23 mouse cellular contexts compared by ENCODE assay signal in the genomic region with DNA sequence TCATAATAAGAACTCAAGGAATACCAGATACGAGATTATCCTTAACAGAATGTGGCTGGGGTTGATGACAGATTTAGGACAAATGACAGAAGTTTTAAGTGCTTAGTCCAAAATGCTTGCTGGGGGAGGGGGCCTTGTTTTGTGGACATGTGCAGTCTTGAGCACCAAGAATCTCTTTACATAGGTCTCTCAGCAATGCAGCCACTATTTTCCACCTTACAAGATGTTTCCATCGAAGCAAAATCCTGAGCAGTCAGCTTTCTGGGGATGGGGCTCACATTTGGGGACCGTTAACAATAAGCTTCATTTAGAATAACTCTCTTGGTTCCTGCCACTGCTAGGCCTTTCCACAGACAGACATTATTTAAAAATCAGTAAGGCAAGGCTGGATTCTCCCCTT. TPM values are rescaled to one million over a fixed set of nuclear protein-coding genes. Genes with fewer than 3 reads are reported as not detected.
A peak's percentile ranks its signal among the peaks of the same experiment; 100 is the strongest.
DNase-seq lines count a peak whose midpoint lies in the region; TF ChIP-seq lines count a peak whose summit lies in the region.
"Had no signal": no experiment of that assay in that cellular context is flagged by ENCODE, and none has a peak within 500 bp of the region (broad histone marks: within the 10 kb centered on the region; RNA-seq: fewer than 3 reads in every experiment).

No protein-coding gene starts in this region.

- no peak for TF ChIP-seq POLR2A in heart, adult 2 months (IDR thresholded peaks at IDR 0.05; ENCODE audit: insufficient read depth, low read depth, low read length)
- no peak for TF ChIP-seq POLR2A in CH12.LX (IDR thresholded peaks at IDR 0.05; ENCODE audit: low read depth, low read length)

- TF ChIP-seq EP300 in heart, adult 2 months (IDR thresholded peaks at IDR 0.05; ENCODE audit: insufficient read depth, low read depth, low read length) = no peak
- peak; percentile 43 for TF ChIP-seq EP300 in CH12.LX (IDR thresholded peaks at IDR 0.05; ENCODE audit: low read length)

- H3K79me2 ChIP-seq in heart, adult 2 months (replicated peaks; ENCODE audit: control insufficient read depth, insufficient read depth, low read length) = no peaks in the 10 kb centered on the region
- H3K79me2 ChIP-seq in CH12.LX (replicated peaks; ENCODE audit: control insufficient read depth, extremely low read depth, insufficient read depth, poor library complexity, severe bottlenecking) = peaks cover 17% of the 10 kb centered on the region

- peak overlapping the region; percentile 91 for H3K4me2 ChIP-seq in CH12.LX (ENCODE audit: insufficient read depth, low read depth, poor library complexity, severe bottlenecking)
- H3K4me2 ChIP-seq: embryonic facial prominence, embryonic 13.5 days; embryonic facial prominence, embryonic 15.5 days; forebrain, embryonic 12.5 days had no signal

- TF ChIP-seq CTCF in heart, adult 2 months (IDR thresholded peaks at IDR 0.05) = no peak
- no peak for TF ChIP-seq CTCF in CH12.LX (conservative IDR thresholded peaks at IDR 0.05 in 1 of 2, IDR thresholded peaks at IDR 0.05 in 1 of 2; ENCODE audit: low read depth in 2 of 2, low read length in 2 of 2)

- in situ Hi-C loops in CH12.LX (cut with MboI; ENCODE audit: low pct_ligation_motif_present, low pct_unique_long_range_greater_than_20kb, low sequenced_read_pairs) = no loop called here

- no peak overlapping the region for H3K9ac ChIP-seq in heart, adult 2 months (ENCODE audit: low read depth, low read length)
- H3K9ac ChIP-seq in CH12.LX (ENCODE audit: insufficient read depth, low read depth) = peak overlapping the region; percentile 94
- H3K9ac ChIP-seq: embryonic facial prominence, embryonic 13.5 days; embryonic facial prominence, embryonic 15.5 days; forebrain, embryonic 12.5 days had no signal

- no peaks in the 10 kb centered on the region for H3K4me1 ChIP-seq in heart, adult 2 months (ENCODE audit: control insufficient read depth, insufficient read depth, low read length)
- H3K4me1 ChIP-seq in CH12.LX (ENCODE audit: control insufficient read depth in 1 of 2, insufficient read depth in 2 of 2) = peaks cover 15 to 38% of the 10 kb centered on the region in 2 experiments
- H3K4me1 ChIP-seq: forebrain, embryonic 12.5 days had no signal

- intact Hi-C loops in heart, adult 2 months (cut with DNase I) = no loop called here

- no peak for TF ChIP-seq RAD21 in CH12.LX (IDR thresholded peaks at IDR 0.05; ENCODE audit: low read depth, low read length)

- no peaks in the 10 kb centered on the region for H3K27me3 ChIP-seq in heart, adult 2 months (ENCODE audit: control insufficient read depth, insufficient read depth, low read length)
- no peaks in the 10 kb centered on the region for H3K27me3 ChIP-seq in CH12.LX (replicated peaks)
- H3K27me3 ChIP-seq: embryonic facial prominence, embryonic 13.5 days; embryonic facial prominence, embryonic 15.5 days; forebrain, embryonic 12.5 days had no signal

- no peaks in the 10 kb centered on the region for H3K9me3 ChIP-seq in CH12.LX (replicated peaks; ENCODE audit: low read length)
- H3K9me3 ChIP-seq: embryonic facial prominence, embryonic 13.5 days; embryonic facial prominence, embryonic 15.5 days; forebrain, embryonic 10.5 days; forebrain, embryonic 12.5 days had no signal

- no peaks in the 10 kb centered on the region for H3K36me3 ChIP-seq in heart, adult 2 months (ENCODE audit: control insufficient read depth, insufficient read depth, low read length)
- H3K36me3 ChIP-seq in CH12.LX (replicated peaks in 1 of 2; ENCODE audit: control insufficient read depth in 1 of 2, insufficient read depth in 1 of 2, low read length in 1 of 2) = peaks cover 0 to 11% of the 10 kb centered on the region in 2 experiments
- H3K36me3 ChIP-seq: embryonic facial prominence, embryonic 15.5 days had no signal

- no peak overlapping the region for H3K27ac ChIP-seq in heart, adult 2 months
- peak overlapping the region; percentile 81 for H3K27ac ChIP-seq in CH12.LX (ENCODE audit: insufficient read depth, low read depth)
- H3K27ac ChIP-seq: embryonic facial prominence, embryonic 13.5 days; embryonic facial prominence, embryonic 15.5 days; forebrain, embryonic 10.5 days; forebrain, embryonic 12.5 days had no signal

- WGBS in heart, adult 2 months = 67% methylated on average over 3 of the region's 3 CpGs

- dilution Hi-C loops in CH12.LX (cut with MboI; ENCODE audit: extremely low pct_ligation_motif_present, extremely low pct_unique_long_range_greater_than_20kb, low sequenced_read_pairs) = no loop called here

- H3K4me3 ChIP-seq in heart, adult 2 months = no peak overlapping the region
- peak overlapping the region; percentile 57 to 64 (median 58) for H3K4me3 ChIP-seq in CH12.LX (replicated peaks in 1 of 3; ENCODE audit: low read depth in 2 of 3, low read length in 2 of 3, poor library complexity in 1 of 3)
- H3K4me3 ChIP-seq: embryonic facial prominence, embryonic 13.5 days; embryonic facial prominence, embryonic 15.5 days; erythroblast, embryonic 14.5 days; forebrain, embryonic 10.5 days; forebrain, embryonic 12.5 days had no signal

- peak; percentile 61 for DNase-seq in heart, adult 11 months
- no peak for DNase-seq in heart, adult 2 months
- no peak for DNase-seq in CH12.LX (ENCODE audit: extremely low read depth)
- peak; percentile 7 for DNase-seq in retina, embryonic 14.5 days (ENCODE audit: low spot score)
- DNase-seq in thymus, postnatal 14 days = no peak
- DNase-seq in right cerebral cortex, postnatal 10 days (ENCODE audit: low spot score in 2 of 2) = no peak
- DNase-seq: adrenal gland, adult 2 months; adrenal gland, postnatal 10 days; adrenal gland, postnatal 25 days; B cell, adult 2 months; cerebellum, adult 11 months; cerebellum, adult 18-20 months; cerebellum, adult 8-10 months; cerebellum, adult 9-11 months; cerebellum, postnatal 14 days; cerebellum, postnatal 36 days; embryo, embryonic 11 days had no signal

TF ChIP-seq in CH12.LX, 34 proteins besides CTCF, POLR2A, EP300 and RAD21:
- 0 out of 2 replicates have a peak, but pooled peaks have one; percentile 53 for TF ChIP-seq POLR2AphosphoS2 (IDR thresholded peaks at IDR 0.05; ENCODE audit: low read depth, low read length)
- peak; percentile 15; the same call in 1 of the 2 replicates for TF ChIP-seq MYC (IDR thresholded peaks at IDR 0.05; ENCODE audit: low read depth, low read length)
- peak; percentile 45 for TF ChIP-seq ETS1 (conservative IDR thresholded peaks at IDR 0.05; ENCODE audit: low read depth, low read length)
- peak; percentile 60; the same call in 1 of the 2 replicates for TF ChIP-seq MXI1 (IDR thresholded peaks at IDR 0.05; ENCODE audit: low read depth, low read length)
- TF ChIP-seq UBTF (IDR thresholded peaks at IDR 0.05; ENCODE audit: low read depth, low read length) = no peak
- TF ChIP-seq ELF1 (IDR thresholded peaks at IDR 0.05; ENCODE audit: low read depth, low read length) = no peak
- peak; percentile 36; the same call in 1 of the 2 replicates for TF ChIP-seq CHD2 (IDR thresholded peaks at IDR 0.05; ENCODE audit: low read length)
- no peak; the same call in 1 of the 2 replicates for TF ChIP-seq MAX (IDR thresholded peaks at IDR 0.05; ENCODE audit: low read length)
- no peak for TF ChIP-seq JUND (conservative IDR thresholded peaks at IDR 0.05; ENCODE audit: low read depth, low read length)
- TF ChIP-seq MAZ (IDR thresholded peaks at IDR 0.05; ENCODE audit: low read depth, low read length) = no peak
- TF ChIP-seq KAT2A (IDR thresholded peaks at IDR 0.05; ENCODE audit: insufficient replicate concordance, low read length) = no peak
- TF ChIP-seq CHD1 (IDR thresholded peaks at IDR 0.05; ENCODE audit: low read depth, low read length) = peak; percentile 78; the same call in 1 of the 2 replicates
- TF ChIP-seq NELFE (IDR thresholded peaks at IDR 0.05; ENCODE audit: low read depth, low read length) = peak; percentile 38; the same call in 1 of the 2 replicates

RNA-seq across cellular contexts. Expression of a gene that starts 37.7 kb away (rescaled TPM):
- 1 to 10 TPM; 6.2 to 7.4 TPM for total RNA-seq in heart, adult 2 months (2021)
- 5.7 and 11.0 TPM in 2 replicates for polyA plus RNA-seq in heart, adult 2 months (2012; rRNA removed)
- 50.8 and 63.3 TPM in 2 replicates for total RNA-seq in CH12.LX (2012; rRNA removed)
- total RNA-seq in CH12.LX (2014; rRNA removed) = 167 and 183 TPM in 2 replicates
- 98.1 and 121 TPM in 2 replicates for polyA plus RNA-seq in CH12.LX (2012; ENCODE audit: insufficient read length, low read depth)
- total RNA-seq: MEL had no signal
- polyA plus RNA-seq: erythroblast, embryonic 14.5 days had no signal

Comparison
In these comparisons a context has a peak if more than half of its experiments do, and no peak if none do; other contexts are left out.
1. DNase-seq: peak in heart, adult 11 months (single experiment) and retina, embryonic 14.5 days (single experiment); none in heart, adult 2 months (0 of 2), CH12.LX (single experiment), thymus, postnatal 14 days (single experiment) and right cerebral cortex, postnatal 10 days (0 of 2).
2. RNA of a gene that starts 37.7 kb away (total RNA-seq): 50.8 to 183 TPM in CH12.LX; 6.2 to 7.4 TPM in heart, adult 2 months; every median in the first group is over 4 times any median in the second.